In the genomic region with DNA sequence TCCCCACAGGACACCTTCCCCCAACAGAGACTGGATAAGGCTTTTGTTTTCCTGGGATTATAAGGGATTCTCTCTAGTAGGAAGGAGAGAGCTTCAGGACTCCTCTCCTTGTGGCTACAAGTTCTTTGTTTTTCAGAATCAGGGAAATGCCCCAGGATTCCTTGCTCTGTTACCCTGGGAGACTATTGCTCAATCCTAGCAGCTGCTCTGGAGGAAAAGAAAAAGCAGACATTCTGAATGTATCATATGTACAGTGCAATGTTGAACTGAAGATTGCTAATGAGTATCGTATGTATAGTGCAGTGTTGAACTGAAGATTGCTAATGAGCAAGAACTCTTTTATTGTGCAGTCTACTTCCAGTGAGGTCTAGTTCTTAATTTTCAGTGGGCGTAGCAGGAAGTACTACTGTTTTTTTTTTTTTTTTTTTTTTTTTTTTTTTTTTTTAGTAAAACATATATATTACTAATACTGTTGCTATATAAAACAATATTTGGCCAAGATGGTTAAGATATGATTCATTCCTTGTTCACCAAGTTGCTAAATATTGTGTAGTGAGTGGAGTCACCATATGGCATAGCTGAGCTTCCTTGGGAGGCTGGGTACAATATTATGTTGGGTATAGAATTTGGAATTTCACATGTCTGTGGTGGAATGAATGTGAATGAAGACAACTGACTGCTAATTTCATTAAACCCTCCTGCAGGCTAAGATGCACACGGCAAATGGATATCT, we compare ENCODE assay signal across 29 mouse cellular contexts. TPM values are rescaled to one million over a fixed set of nuclear protein-coding genes. Genes with fewer than 3 reads are reported as not detected.
DNase-seq lines count a peak whose midpoint lies in the region; ATAC-seq and TF ChIP-seq lines count a peak whose summit lies in the region.
"Had no signal": no experiment of that assay in that cellular context is flagged by ENCODE, and none has a peak within 500 bp of the region (broad histone marks: within the 10 kb centered on the region; RNA-seq: fewer than 3 reads in every experiment).

No protein-coding gene starts in this region.

- 65% methylated on average over 3 of the region's 3 CpGs for WGBS in embryonic facial prominence, embryonic 14.5 days

- no peak for DNase-seq in frontal cortex, postnatal 36 days (ENCODE audit: low spot score in 2 of 2)
- peak; percentile 36 for DNase-seq in Muller cell, postnatal 12 days (ENCODE audit: inconsistent ontology term)
- peak; percentile 55 for DNase-seq in embryonic facial prominence, embryonic 14.5 days (ENCODE audit: low spot score)
- no peak for DNase-seq in kidney, adult 18-20 months
- DNase-seq in ovary, postnatal 36 days (ENCODE audit: low spot score) = no peak
- no peak for DNase-seq in spleen, adult 12 weeks (ENCODE audit: low spot score)
- DNase-seq: adrenal gland, postnatal 10 days; cerebellum, adult 11-12 months; cerebellum, adult 9-11 months; embryo, embryonic 11 days; gastrocnemius, postnatal 14 days; heart, postnatal 36 days; kidney, postnatal 25 days; spleen, adult 18-20 months; thymus, postnatal 14 days had no signal

- no peak overlapping the region for H3K27ac ChIP-seq in embryonic facial prominence, embryonic 14.5 days (replicated peaks; ENCODE audit: low read depth, low read length)
- H3K27ac ChIP-seq: forebrain, embryonic 10.5 days; hindbrain, embryonic 14.5 days; limb, embryonic 12.5 days; liver, embryonic 15.5 days; macrophage; midbrain, embryonic 13.5 days; neural tube, embryonic 15.5 days had no signal

- no peaks in the 10 kb centered on the region for H3K27me3 ChIP-seq in C2C12 (ENCODE audit: control insufficient read depth, insufficient read depth, insufficient read length)
- H3K27me3 ChIP-seq in embryonic facial prominence, embryonic 14.5 days (replicated peaks; ENCODE audit: control insufficient read depth, insufficient read depth, low read length) = no peaks in the 10 kb centered on the region
- H3K27me3 ChIP-seq: limb, embryonic 12.5 days; liver, embryonic 15.5 days; midbrain, embryonic 13.5 days; neural tube, embryonic 15.5 days had no signal

- no peaks in the 10 kb centered on the region for H3K9me3 ChIP-seq in embryonic facial prominence, embryonic 14.5 days (ENCODE audit: control insufficient read depth, low read length)
- H3K9me3 ChIP-seq: forebrain, embryonic 10.5 days; limb, embryonic 12.5 days; liver, embryonic 15.5 days; midbrain, embryonic 13.5 days; neural tube, embryonic 15.5 days had no signal

- H3K79me2 ChIP-seq in C2C12 (ENCODE audit: control insufficient read depth, insufficient read depth) = no peaks in the 10 kb centered on the region

- ATAC-seq in frontal cortex, adult (ENCODE audit: low TSS enrichment) = peak; percentile 85
- no peak for ATAC-seq in embryonic facial prominence, embryonic 14.5 days (ENCODE audit: low read depth)
- ATAC-seq: forebrain, embryonic 16.5 days; intestine, postnatal 0 days; midbrain, embryonic 13.5 days had no signal

- H3K4me3 ChIP-seq in C2C12 (ENCODE audit: insufficient read depth, poor library complexity, severe bottlenecking) = no peak overlapping the region
- H3K4me3 ChIP-seq in embryonic facial prominence, embryonic 14.5 days (ENCODE audit: low read depth, low read length) = no peak overlapping the region
- H3K4me3 ChIP-seq: forebrain, embryonic 10.5 days; left cerebral cortex, adult 2 months; limb, embryonic 12.5 days; liver, embryonic 15.5 days; midbrain, embryonic 13.5 days; neural tube, embryonic 15.5 days had no signal

- H3K79me3 ChIP-seq in C2C12 (ENCODE audit: low read depth) = no peaks in the 10 kb centered on the region

- no peaks in the 10 kb centered on the region for H3K36me3 ChIP-seq in C2C12 (ENCODE audit: control insufficient read depth, insufficient read depth)
- no peaks in the 10 kb centered on the region for H3K36me3 ChIP-seq in embryonic facial prominence, embryonic 14.5 days (ENCODE audit: control insufficient read depth, insufficient read depth, low read length)
- H3K36me3 ChIP-seq: forebrain, embryonic 10.5 days; G1E; limb, embryonic 12.5 days; liver, embryonic 15.5 days; midbrain, embryonic 13.5 days; neural tube, embryonic 15.5 days had no signal

- H3K4me2 ChIP-seq in embryonic facial prominence, embryonic 14.5 days (ENCODE audit: low read depth, low read length) = no peak overlapping the region
- H3K4me2 ChIP-seq: heart, embryonic 11.5 days; hindbrain, embryonic 14.5 days; limb, embryonic 12.5 days; liver, embryonic 15.5 days; midbrain, embryonic 13.5 days; neural tube, embryonic 15.5 days had no signal

- no peak overlapping the region for H3K9ac ChIP-seq in embryonic facial prominence, embryonic 14.5 days (ENCODE audit: low read depth, low read length)
- H3K9ac ChIP-seq: hindbrain, embryonic 14.5 days; limb, embryonic 12.5 days; liver, embryonic 15.5 days; midbrain, embryonic 13.5 days; neural tube, embryonic 15.5 days had no signal

- no peak overlapping the region for H3ac ChIP-seq in C2C12 (ENCODE audit: control insufficient read depth, insufficient read length, low read depth)

- H3K4me1 ChIP-seq in embryonic facial prominence, embryonic 14.5 days (ENCODE audit: control insufficient read depth, insufficient read depth, low read length) = no peaks in the 10 kb centered on the region
- H3K4me1 ChIP-seq: forebrain, embryonic 10.5 days; limb, embryonic 12.5 days; liver, embryonic 15.5 days; midbrain, embryonic 13.5 days; neural tube, embryonic 15.5 days had no signal

- TF ChIP-seq CTCF in C2C12 (IDR thresholded peaks at IDR 0.05; ENCODE audit: control insufficient read depth, insufficient read depth, insufficient read length) = no peak

TF ChIP-seq in C2C12, 6 proteins besides CTCF, POLR2A, EP300 and RAD21:
- TF ChIP-seq CEBPB (IDR thresholded peaks at IDR 0.05; ENCODE audit: low read depth) = peak; percentile 94
- no peak for TF ChIP-seq FOSL1 (IDR thresholded peaks at IDR 0.05; ENCODE audit: insufficient read depth, low read length, poor library complexity, severe bottlenecking)
- no peak for TF ChIP-seq USF1 (IDR thresholded peaks at IDR 0.05; ENCODE audit: low read depth)
- peak; percentile 41 for TF ChIP-seq MYOD1 (IDR thresholded peaks at IDR 0.05; ENCODE audit: control insufficient read depth, insufficient read length, low read depth)
- no peak for TF ChIP-seq MAX (IDR thresholded peaks at IDR 0.05)
- TF ChIP-seq MYOG (IDR thresholded peaks at IDR 0.05; ENCODE audit: control insufficient read depth, extremely low read depth, insufficient read length) = no peak

RNA-seq across cellular contexts. Expression of a gene that starts 15.4 kb away (rescaled TPM):
- polyA plus RNA-seq in C2C12 (2012; fragmentation: generic; extraction: Trizol) = 1.8 TPM
- 62.0 and 67.3 TPM in 2 replicates for polyA plus RNA-seq in embryonic facial prominence, embryonic 14.5 days (2014; fragmentation: Nextera tagmentation; extraction: Ambion mirVana)
- polyA plus RNA-seq: G1E had no signal

Comparison
In these comparisons a context has a peak if more than half of its experiments do, and no peak if none do; other contexts are left out.
1. DNase-seq: peak in Muller cell, postnatal 12 days (single experiment) and embryonic facial prominence, embryonic 14.5 days (single experiment); none in frontal cortex, postnatal 36 days (0 of 2), kidney, adult 18-20 months (single experiment), ovary, postnatal 36 days (single experiment) and spleen, adult 12 weeks (single experiment).
2. RNA of a gene that starts 15.4 kb away (polyA plus RNA-seq): 62.0 to 67.3 TPM in embryonic facial prominence, embryonic 14.5 days; 1.8 TPM in C2C12 (single experiment); every median in the first group is over 10 times any median in the second.